Mouse (Mus musculus) retina, adult 2 months (tissue): ENCODE data around the gene Cd40.

Experiments used
- DNase-seq: peaks from one replicate; pipeline ENCODE4 v3.0.0-alpha.2; 2012; ENCODE audit warnings: low read depth, low spot score

Cd40 gene

GRCm38 (mm10) chr2:165100749-165101148 is 45.3 kb downstream of the Cd40 start:
- DNase-seq: no peak

GRCm38 (mm10) chr2:165102920-165103319 is 47.5 kb downstream of the Cd40 start:
- DNase-seq: no peak

GRCm38 (mm10) chr2:165105513-165106079 is 50.2 kb downstream of the Cd40 start:
- no peak for DNase-seq

- no peak for DNase-seq
Measured at GRCm38 (mm10) chr2:165106585-165106984, 51.2 kb downstream of the Cd40 start.

- DNase-seq: peak; percentile 57
Measured at GRCm38 (mm10) chr2:165112149-165112548, 56.7 kb downstream of the Cd40 start.

GRCm38 (mm10) chr2:165113733-165114132 is 58.3 kb downstream of the Cd40 start:
- no peak for DNase-seq

GRCm38 (mm10) chr2:165120765-165121164 is 65.3 kb downstream of the Cd40 start:
- DNase-seq: no peak

- DNase-seq: no peak
Measured at GRCm38 (mm10) chr2:165121206-165121840, 65.9 kb downstream of the Cd40 start.
